Mouse (Mus musculus) layer of hippocampus, adult 18-20 months (tissue): ENCODE results near the gene Gm21861. TPM values are rescaled to one million over a fixed set of nuclear protein-coding genes. Genes with fewer than 3 reads are reported as not detected.
"Not testable (repeated sequence)": the region's sequence is repeated elsewhere in the genome, so short reads cannot be mapped to it uniquely, and the experiment has no call there.

Experiments
- DNase-seq, 2 experiments: peaks; one replicate each; pipeline ENCODE4 v3.0.0; 2022; ENCODE audit warnings: low spot score in 2 of 2
- long read RNA-seq: library from polyadenylated mRNA; stranded (forward); transcript quantifications from one replicate; pipeline ENCODE4 v2.0.0, GENCODE M21; 2021
- total RNA-seq, 2 experiments: library from RNA; stranded (reverse); gene quantifications; 2 replicates each; pipeline ENCODE4 v1.2.3; 2021

Gene Gm21861
- not detected for total RNA-seq
- long read RNA-seq: 0 reads

DNA sequence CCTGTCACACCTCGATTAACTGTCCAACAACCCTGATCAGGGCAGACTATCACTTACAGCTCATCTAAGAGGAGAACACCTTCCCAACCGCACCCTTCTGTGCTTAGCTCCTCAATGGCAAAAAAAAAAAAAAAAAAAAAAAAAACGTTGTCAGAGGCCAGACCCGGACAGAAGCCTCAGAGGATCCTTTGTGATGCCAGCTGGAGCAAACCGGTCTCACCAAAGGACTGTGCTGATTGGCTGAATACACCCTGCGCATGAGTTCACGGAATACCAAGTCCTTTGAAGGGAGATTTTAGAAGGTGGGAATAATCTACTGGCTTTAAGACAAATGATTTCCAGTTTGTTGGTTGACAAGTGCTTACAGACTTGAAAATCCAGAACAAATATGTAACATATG lies at the start of gene Gm21861:
TSS of gene Gm21861 (minus strand) at position 101 of the 400 bp plus-strand sequence.
- not testable (repeated sequence) for DNase-seq
